Mouse (Mus musculus) small intestine, adult 2 months (tissue): ENCODE results near the gene Cdyl2. TPM values are rescaled to one million over a fixed set of nuclear protein-coding genes. Genes with fewer than 3 reads are reported as not detected.

Experiments used
- H3K27ac ChIP-seq: fragments of 200-500 bp; 2 replicates; pipeline ENCODE4 v1.5.1; 2012; ENCODE audit warnings: low read depth, low read length, control low read depth, inconsistent platforms; ENCODE audit not compliant: insufficient read depth
- H3K27me3 ChIP-seq: fragments of 200-500 bp; 2 replicates; pipeline ENCODE4 v1.6.1; 2012; ENCODE audit warnings: mild to moderate bottlenecking, moderate library complexity, low read length, inconsistent platforms; ENCODE audit not compliant: control insufficient read depth, insufficient read depth
- H3K36me3 ChIP-seq: fragments of 200-500 bp; 2 replicates; pipeline ENCODE4 v1.6.1; 2012; ENCODE audit warnings: mild to moderate bottlenecking, low read length, control low read depth, inconsistent platforms; ENCODE audit not compliant: control insufficient read depth, insufficient read depth
- H3K4me1 ChIP-seq: fragments of 200-500 bp; 2 replicates; pipeline ENCODE4 v1.6.1; 2012; ENCODE audit warnings: low read length, inconsistent platforms, mixed read lengths; ENCODE audit not compliant: control insufficient read depth, insufficient read depth, insufficient read length
- H3K4me3 ChIP-seq: fragments of 200-500 bp; 2 replicates; pipeline ENCODE4 v1.5.1; 2012; ENCODE audit warnings: low read depth, mild to moderate bottlenecking, control low read depth, inconsistent platforms, low read length, moderate library complexity
- CTCF ChIP-seq: fragments of 200-500 bp; IDR thresholded peaks from 2 replicates; pipeline ENCODE4 v1.5.1; 2012; ENCODE audit warnings: low read depth, mild to moderate bottlenecking, control low read depth, inconsistent platforms, low read length, moderate library complexity, mixed read lengths; ENCODE audit not compliant: insufficient replicate concordance, insufficient read length; ENCODE audit errors: extremely low read depth
- POLR2A ChIP-seq: fragments of 200-500 bp; IDR thresholded peaks from 2 replicates; pipeline ENCODE4 v1.6.1; 2012; ENCODE audit warnings: low read depth, mild to moderate bottlenecking, control low read depth, inconsistent platforms, low read length, moderate library complexity
- WGBS: fragments of 180-500 bp; shearing (Covaris S2); methylation state at CpG from one replicate; pipeline ENCODE4 v1.1.7; 2018; 5-methylcytosine and 5-hydroxymethylcytosine counted together
- polyA plus RNA-seq: library from polyadenylated mRNA; depleted of rRNA; stranded (reverse); fragments of >200 nt; gene quantifications from 2 replicates; pipeline ENCODE4 v1.2.3, GENCODE M21; 2012

The Cdyl2 gene
- polyA plus RNA-seq, 1 experiment: 0.89 TPM

GRCm38 (mm10) chr8:116635972-116636371, 96.8 kb downstream of the Cdyl2 start:
- 71% methylated on average over 8 of the region's 8 CpGs for WGBS
- TF ChIP-seq POLR2A: no peak
- no peak for TF ChIP-seq CTCF
- H3K4me3 ChIP-seq: no peak overlapping the region
- H3K4me1 ChIP-seq: peaks cover 3% of the 10 kb centered on the region; the same call in 1 of the 2 replicates
- 0 out of 2 replicates have a peak overlapping the region, but pooled peaks have one; percentile 56 for H3K27ac ChIP-seq
- no peaks in the 10 kb centered on the region for H3K27me3 ChIP-seq
- no peaks in the 10 kb centered on the region for H3K36me3 ChIP-seq

DNA sequence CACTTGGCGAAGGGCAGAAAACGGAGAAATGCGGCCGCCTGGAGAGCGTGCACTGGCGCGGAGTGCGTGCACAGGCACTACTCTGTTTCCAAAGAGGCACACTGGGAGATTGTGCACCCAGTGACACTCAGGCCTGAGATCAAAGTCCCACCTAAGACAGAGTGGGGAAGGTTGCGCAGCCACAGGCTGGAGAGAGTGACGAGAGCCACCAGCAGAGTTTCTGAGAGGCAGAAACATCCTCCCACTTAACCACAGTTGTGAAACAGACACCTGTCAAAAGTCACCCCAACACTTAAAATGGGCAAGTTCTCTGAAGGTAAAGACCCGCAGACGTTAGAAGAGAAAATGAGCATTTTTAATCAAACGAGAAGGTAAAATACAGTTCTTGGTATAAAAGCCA, 97.5 kb downstream of the Cdyl2 start:
- 84% methylated on average over 13 of the region's 13 CpGs for WGBS
- Histone ChIP-seq H3K27me3 (no peaks in the 10 kb centered on the region), H3K4me3 (no peak overlapping the region), H3K36me3 (no peaks in the 10 kb centered on the region), H3K27ac (peak overlapping the region; percentile 49; the same call in 1 of the 2 replicates), H3K4me1 (peaks cover 3% of the 10 kb centered on the region; the same call in 1 of the 2 replicates)
- TF ChIP-seq POLR2A (no peak), CTCF (no peak)

- 92% methylated on average over 4 of the region's 4 CpGs for WGBS
- Histone ChIP-seq H3K36me3 (no peaks in the 10 kb centered on the region), H3K4me3 (no peak overlapping the region), H3K27me3 (no peaks in the 10 kb centered on the region), H3K4me1 (peaks cover 10% of the 10 kb centered on the region), H3K27ac (0 out of 2 replicates have a peak overlapping the region, but pooled peaks have one; percentile 13)
- TF ChIP-seq CTCF (no peak), POLR2A (no peak)
These were observed 98.4 kb downstream of the Cdyl2 start for GRCm38 (mm10) chr8:116634436-116634835.

GRCm38 (mm10) chr8:116633470-116634150, 99.2 kb downstream of the Cdyl2 start:
- WGBS: 63% methylated on average over 10 of the region's 10 CpGs
- H3K27me3 ChIP-seq: no peaks in the 10 kb centered on the region
- H3K27ac ChIP-seq: no peak overlapping the region
- no peak for TF ChIP-seq CTCF
- no peak for TF ChIP-seq POLR2A
- no peak overlapping the region for H3K4me3 ChIP-seq
- H3K36me3 ChIP-seq: no peaks in the 10 kb centered on the region
- peaks cover 15% of the 10 kb centered on the region for H3K4me1 ChIP-seq

- H3K27me3 ChIP-seq: no peaks in the 10 kb centered on the region
- no peak overlapping the region for H3K27ac ChIP-seq
- WGBS: 39% methylated on average over 11 of the region's 11 CpGs
- no peaks in the 10 kb centered on the region for H3K36me3 ChIP-seq
- H3K4me1 ChIP-seq: peaks cover 16% of the 10 kb centered on the region
- TF ChIP-seq POLR2A (no peak), CTCF (no peak)
- no peak overlapping the region for H3K4me3 ChIP-seq
These were observed 102.7 kb downstream of the Cdyl2 start for GRCm38 (mm10) chr8:116630066-116630465.

GRCm38 (mm10) chr8:116628975-116629374, 103.8 kb downstream of the Cdyl2 start:
- Histone ChIP-seq H3K4me3 (no peak overlapping the region), H3K36me3 (no peaks in the 10 kb centered on the region), H3K27ac (peak overlapping the region; percentile 77), H3K27me3 (no peaks in the 10 kb centered on the region), H3K4me1 (peaks cover 16% of the 10 kb centered on the region)
- 19% methylated on average over 7 of the region's 7 CpGs for WGBS
- no peak for TF ChIP-seq POLR2A
- TF ChIP-seq CTCF: no peak

DNA sequence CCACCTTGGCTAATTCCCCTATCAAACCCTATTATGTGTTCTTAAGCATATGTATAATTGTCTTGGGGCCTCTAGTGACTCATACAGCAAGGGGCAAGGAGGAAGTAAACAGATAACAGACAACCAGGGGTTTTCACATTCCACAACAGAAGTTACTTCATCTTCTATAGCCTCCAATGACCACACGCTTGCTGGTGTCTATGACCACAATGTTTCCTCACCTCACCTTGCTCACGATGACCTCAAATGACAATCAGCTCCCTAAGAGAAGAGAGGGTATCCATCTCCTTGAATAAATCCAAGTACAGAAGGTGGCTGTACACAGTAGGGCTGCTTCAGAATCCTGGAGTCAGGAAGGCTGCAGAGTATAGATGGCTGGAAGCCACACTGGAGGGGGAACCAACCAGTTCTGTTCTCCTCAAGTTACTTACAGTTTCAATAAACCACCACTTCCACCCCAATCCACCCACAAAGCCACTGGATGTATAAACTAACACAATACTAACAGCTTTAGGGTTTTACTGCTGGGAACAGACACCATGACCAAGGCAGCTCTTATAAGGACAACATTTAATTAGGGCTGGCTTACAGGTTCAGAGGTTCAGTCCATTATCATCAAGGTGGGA, 104.8 kb downstream of the Cdyl2 start:
- Histone ChIP-seq H3K36me3 (no peaks in the 10 kb centered on the region), H3K4me3 (no peak overlapping the region), H3K4me1 (peaks cover 16% of the 10 kb centered on the region), H3K27me3 (no peaks in the 10 kb centered on the region), H3K27ac (peak overlapping the region; percentile 77)
- 82% methylated on average over 2 of the region's 2 CpGs for WGBS
- TF ChIP-seq POLR2A (no peak), CTCF (no peak)
